Mouse (Mus musculus): ENCODE results near the gene Pbx1. TPM values are rescaled to one million over a fixed set of nuclear protein-coding genes. Genes with fewer than 3 reads are reported as not detected.

Pbx1 gene
- total and polyA plus RNA-seq, 3 experiments: 0.10 TPM; not detected in 2

- TF ChIP-seq POLR2A (IDR thresholded peaks at IDR 0.05; ENCODE audit: control insufficient read depth in 1 of 2, insufficient read depth in 1 of 2, low read depth in 1 of 2, low read length in 2 of 2, poor library complexity in 1 of 2) (no peak), NRF1 (IDR thresholded peaks at IDR 0.05; ENCODE audit: insufficient read depth, low read depth, low read length, poor library complexity, severe bottlenecking) (no peak), CHD2 (IDR thresholded peaks at IDR 0.05; ENCODE audit: low read length) (no peak), TBP (IDR thresholded peaks at IDR 0.05; ENCODE audit: low read depth, low read length) (no peak), TCF12 (IDR thresholded peaks at IDR 0.05; ENCODE audit: low read depth, low read length) (no peak), MAFK (IDR thresholded peaks at IDR 0.05; ENCODE audit: borderline replicate concordance, low read depth, low read length) (no peak), SMC3 (IDR thresholded peaks at IDR 0.05; ENCODE audit: low read depth, low read length) (no peak), ELF1 (IDR thresholded peaks at IDR 0.05; ENCODE audit: low read depth, low read length) (no peak), EP300 (IDR thresholded peaks at IDR 0.05; ENCODE audit: low read depth in 1 of 2, low read length in 2 of 2) (no peak), KAT2A (conservative IDR thresholded peaks at IDR 0.05; ENCODE audit: low read depth, low read length) (no peak), ZMIZ1 (IDR thresholded peaks at IDR 0.05; ENCODE audit: low read depth, low read length) (no peak), USF2 (IDR thresholded peaks at IDR 0.05; ENCODE audit: borderline replicate concordance in 1 of 2, insufficient read depth in 1 of 2, low read depth in 1 of 2, low read length in 2 of 2) (no peak), ZC3H11A (IDR thresholded peaks at IDR 0.05; ENCODE audit: low read depth, low read length) (no peak), CHD1 (IDR thresholded peaks at IDR 0.05; ENCODE audit: low read depth, low read length) (no peak)
- Histone ChIP-seq H3K27me3 (ENCODE audit: control insufficient read depth in 1 of 2, insufficient read depth in 2 of 2, low read length in 2 of 2) (no peaks in the 10 kb centered on the region; a peak in 1 of 4 replicates), H3K27ac (ENCODE audit: control insufficient read depth, low read depth, low read length) (no peak overlapping the region), H3K4me1 (ENCODE audit: control insufficient read depth in 1 of 2, insufficient read depth in 2 of 2, low read length in 2 of 2) (no peaks in the 10 kb centered on the region), H3K79me2 (ENCODE audit: control insufficient read depth, insufficient read depth, low read length, poor library complexity) (no peaks in the 10 kb centered on the region), H3K9ac (ENCODE audit: control insufficient read depth, low read depth, low read length, poor library complexity, severe bottlenecking) (no peak overlapping the region), H3K9me3 (replicated peaks; ENCODE audit: insufficient read depth, low read length) (no peaks in the 10 kb centered on the region), H3K36me3 (ENCODE audit: control insufficient read depth in 1 of 2, insufficient read depth in 2 of 2, low read length in 2 of 2) (no peaks in the 10 kb centered on the region), H3K4me3 (ENCODE audit: control insufficient read depth in 1 of 2, insufficient read depth in 1 of 2, low read depth in 2 of 2, low read length in 2 of 2) (no peak overlapping the region)
- DNase-seq (ENCODE audit: low read depth, low spot score): no peak
Measured at GRCm38 (mm10) chr1:168348036-168348784, 83.9 kb downstream of the Pbx1 start.

DNA sequence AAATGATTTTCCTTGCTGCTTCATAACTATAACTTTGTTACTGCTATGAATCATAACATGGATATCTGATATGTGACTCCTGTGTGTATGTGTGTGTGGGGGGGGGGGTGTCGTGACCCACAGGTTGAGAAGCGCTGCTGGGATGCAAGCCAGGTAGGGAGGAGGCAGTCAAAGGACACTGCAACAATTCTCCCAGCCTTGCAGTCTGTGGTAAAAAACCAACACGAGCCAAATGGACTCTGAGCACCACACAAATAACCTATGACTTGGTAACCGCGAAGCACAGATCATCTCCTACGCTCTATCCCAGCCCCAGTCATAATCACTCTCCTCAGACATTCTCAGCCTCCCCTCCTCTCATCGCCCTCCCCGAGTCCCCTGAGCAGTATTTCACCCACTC, 87.2 kb downstream of the Pbx1 start:
- no peak for TF ChIP-seq SMC3 (IDR thresholded peaks at IDR 0.05; ENCODE audit: low read depth, low read length)
- no peak for TF ChIP-seq UBTF (IDR thresholded peaks at IDR 0.05; ENCODE audit: borderline replicate concordance, insufficient read depth, low read depth, low read length)
- TF ChIP-seq NELFE (IDR thresholded peaks at IDR 0.05; ENCODE audit: low read depth, low read length): no peak
- TF ChIP-seq ETS1 (IDR thresholded peaks at IDR 0.05; ENCODE audit: low read depth, low read length): no peak
- no peak for TF ChIP-seq GATA1 (IDR thresholded peaks at IDR 0.05; ENCODE audit: low read depth, low read length)
- no peak for TF ChIP-seq TBP (IDR thresholded peaks at IDR 0.05; ENCODE audit: low read depth, low read length)
- TF ChIP-seq CHD2 (IDR thresholded peaks at IDR 0.05; ENCODE audit: low read length): no peak
- Histone ChIP-seq H3K27me3 (ENCODE audit: control insufficient read depth in 1 of 2, insufficient read depth in 2 of 2, low read length in 2 of 2) (no peaks in the 10 kb centered on the region; a peak in 1 of 4 replicates), H3K4me1 (ENCODE audit: control insufficient read depth in 1 of 2, insufficient read depth in 2 of 2, low read length in 2 of 2) (no peaks in the 10 kb centered on the region), H3K9me3 (replicated peaks; ENCODE audit: insufficient read depth, low read length) (no peaks in the 10 kb centered on the region), H3K27ac (ENCODE audit: control insufficient read depth, low read depth, low read length) (no peak overlapping the region), H3K36me3 (ENCODE audit: control insufficient read depth in 1 of 2, insufficient read depth in 2 of 2, low read length in 2 of 2) (no peaks in the 10 kb centered on the region), H3K79me2 (ENCODE audit: control insufficient read depth, insufficient read depth, low read length, poor library complexity) (no peaks in the 10 kb centered on the region), H3K4me3 (ENCODE audit: control insufficient read depth in 1 of 2, insufficient read depth in 1 of 2, low read depth in 2 of 2, low read length in 2 of 2) (no peak overlapping the region), H3K9ac (ENCODE audit: control insufficient read depth, low read depth, low read length, poor library complexity, severe bottlenecking) (no peak overlapping the region)
- DNase-seq (ENCODE audit: low read depth, low spot score): no peak

All from MEL (cell line).